Mouse (Mus musculus) embryonic fibroblast, embryonic 13.5 days (primary cell): ENCODE measurements around the gene Gm20388.

Source experiments
- CTCF ChIP-seq: IDR thresholded peaks from 2 replicates; pipeline ENCODE4 v1.5.1; 2011; ENCODE audit warnings: mild to moderate bottlenecking, control low read depth, low read length, moderate library complexity, borderline replicate concordance; ENCODE audit not compliant: insufficient read depth
- POLR2A ChIP-seq: IDR thresholded peaks from 2 replicates; pipeline ENCODE4 v1.6.1; 2011; ENCODE audit warnings: low read depth, mild to moderate bottlenecking, control low read depth, low read length, moderate library complexity

DNA sequence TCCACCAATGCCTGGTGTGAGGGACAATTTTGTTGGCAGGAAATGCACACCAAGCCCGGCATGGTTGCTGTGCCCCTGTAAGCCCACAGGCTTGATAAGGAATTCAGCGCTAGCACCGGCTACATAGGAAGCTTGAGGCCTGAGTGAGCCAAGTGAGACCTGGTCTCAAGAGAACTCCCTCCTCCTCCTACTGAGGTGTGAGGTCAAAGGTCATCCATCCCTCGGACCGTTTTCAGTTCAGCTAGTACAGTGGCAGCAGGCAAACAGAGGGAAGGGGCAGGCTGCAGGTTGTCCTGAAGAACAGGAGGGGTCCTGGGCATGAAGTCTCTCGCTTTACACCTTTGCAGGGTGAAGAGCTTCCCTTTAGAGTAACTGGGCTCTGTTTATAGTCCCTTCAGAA, 720.2 kb downstream of the Gm20388 start:
- TF ChIP-seq CTCF = no peak
- TF ChIP-seq POLR2A = no peak
